Mouse (Mus musculus) retina, postnatal 1 day (tissue): ENCODE measurements around the gene Spice1.

ENCODE experiments used
- DNase-seq: peaks from one replicate; pipeline ENCODE4 v3.0.0-alpha.2; 2012

Gene Spice1

GRCm38 (mm10) chr16:44347071-44347901 lies at the start of gene Spice1:
TSS of gene Spice1 (plus strand) at chr16:44347121.
- DNase-seq, result peak; percentile 95

GRCm38 (mm10) chr16:44299438-44300093 lies 47.4 kb upstream of the Spice1 start:
- DNase-seq, result no peak

- DNase-seq, result peak; percentile 20
These were observed 44.6 kb upstream of the Spice1 start for GRCm38 (mm10) chr16:44302126-44302892.

GRCm38 (mm10) chr16:44303822-44304221 lies 43.1 kb upstream of the Spice1 start:
- no peak for DNase-seq

GRCm38 (mm10) chr16:44305606-44306005 lies 41.3 kb upstream of the Spice1 start:
- DNase-seq, result no peak

GRCm38 (mm10) chr16:44313422-44313821 lies 33.5 kb upstream of the Spice1 start:
- no peak for DNase-seq

- DNase-seq, result no peak
These were observed 30.6 kb upstream of the Spice1 start for GRCm38 (mm10) chr16:44316350-44316749.

GRCm38 (mm10) chr16:44320232-44320631 lies 26.7 kb upstream of the Spice1 start:
- DNase-seq, result no peak

- DNase-seq, result no peak
These were observed 18.3 kb upstream of the Spice1 start for GRCm38 (mm10) chr16:44328644-44329043.

GRCm38 (mm10) chr16:44330657-44331056 lies 16.3 kb upstream of the Spice1 start:
- peak; percentile 35 for DNase-seq

- DNase-seq, result peak; percentile 41
These were observed 15.8 kb upstream of the Spice1 start for GRCm38 (mm10) chr16:44331154-44331553.

GRCm38 (mm10) chr16:44331671-44331994 lies 15.3 kb upstream of the Spice1 start:
- DNase-seq, result no peak

- peak; percentile 54 for DNase-seq
These were observed 14.7 kb upstream of the Spice1 start for GRCm38 (mm10) chr16:44331995-44332860.

GRCm38 (mm10) chr16:44332861-44333284 lies 14.0 kb upstream of the Spice1 start, which contains the start of gene Sidt1:
TSS of gene Sidt1 (minus strand) at chr16:44333196.
- DNase-seq, result peak; percentile 24

- DNase-seq, result no peak
These were observed 9.4 kb upstream of the Spice1 start for GRCm38 (mm10) chr16:44337541-44337940.

- no peak for DNase-seq
These were observed 3.0 kb downstream of the Spice1 start for GRCm38 (mm10) chr16:44349801-44350397.

- DNase-seq, result no peak
These were observed 9.4 kb downstream of the Spice1 start for GRCm38 (mm10) chr16:44356291-44356690.

- DNase-seq, result peak; percentile 24
These were observed 10.8 kb downstream of the Spice1 start for GRCm38 (mm10) chr16:44357571-44358268.

- peak; percentile 53 for DNase-seq
These were observed 15.3 kb downstream of the Spice1 start for GRCm38 (mm10) chr16:44361921-44362890.

- DNase-seq, result no peak
These were observed 18.6 kb downstream of the Spice1 start for GRCm38 (mm10) chr16:44365522-44365921.
